Mouse (Mus musculus) spleen, postnatal 4 days (tissue): ENCODE data around the gene Kpna7.
"Not testable (repeated sequence)": the region's sequence is repeated elsewhere in the genome, so short reads cannot be mapped to it uniquely, and the experiment has no call there.

ENCODE experiments used
- DNase-seq, 2 experiments: peaks; one replicate each; pipeline ENCODE4 v3.0.0; 2022; ENCODE audit warnings: low spot score in 2 of 2

Kpna7 gene

DNA sequence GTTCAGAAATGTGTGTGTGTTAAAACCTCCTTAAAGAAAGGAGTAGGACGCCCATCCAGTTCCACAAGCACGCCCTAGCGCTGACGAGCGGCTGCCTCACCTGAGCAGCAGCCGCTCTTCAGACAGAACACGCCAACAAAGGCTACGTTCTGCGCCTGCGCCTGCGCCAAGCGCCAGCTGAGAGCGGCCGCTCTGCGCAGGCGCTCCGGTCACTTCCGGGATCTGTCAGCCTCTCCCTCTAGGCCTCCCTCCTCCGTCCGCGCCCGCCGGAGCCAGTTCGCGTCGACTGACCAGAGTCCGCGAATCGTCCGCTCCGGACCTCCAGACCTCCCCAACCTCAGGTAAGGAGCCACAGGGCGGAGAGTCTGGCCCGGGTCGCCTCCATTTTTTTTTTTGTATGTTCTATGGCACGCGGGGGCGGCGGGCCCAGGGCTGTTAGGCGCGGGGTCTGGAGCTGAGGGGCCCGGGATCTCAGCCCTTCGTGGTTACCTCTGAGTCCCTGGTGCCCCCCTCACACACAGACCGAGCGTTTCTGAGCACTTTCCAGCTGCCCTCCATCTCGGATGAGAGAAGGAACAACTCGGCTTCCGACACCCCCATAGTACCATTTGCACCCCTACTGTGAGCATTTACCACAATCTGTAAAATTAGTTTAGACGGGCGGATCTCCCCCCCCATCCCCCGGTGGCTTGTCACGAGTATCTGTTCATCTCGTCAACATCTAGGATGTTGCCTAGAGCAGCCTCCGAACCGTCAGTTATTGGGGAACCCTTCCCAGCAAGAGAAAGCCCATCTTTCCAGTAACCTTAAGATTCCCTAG lies at the start of gene Kpna7, which contains the start of gene Arpc1a:
Gene Kpna7 (minus strand): TSS at position 399 of the 820 bp plus-strand sequence.
Gene Arpc1a (plus strand): TSS at position 199 of the 820 bp plus-strand sequence.
- peak; percentile 93 to 97 for DNase-seq

DNA sequence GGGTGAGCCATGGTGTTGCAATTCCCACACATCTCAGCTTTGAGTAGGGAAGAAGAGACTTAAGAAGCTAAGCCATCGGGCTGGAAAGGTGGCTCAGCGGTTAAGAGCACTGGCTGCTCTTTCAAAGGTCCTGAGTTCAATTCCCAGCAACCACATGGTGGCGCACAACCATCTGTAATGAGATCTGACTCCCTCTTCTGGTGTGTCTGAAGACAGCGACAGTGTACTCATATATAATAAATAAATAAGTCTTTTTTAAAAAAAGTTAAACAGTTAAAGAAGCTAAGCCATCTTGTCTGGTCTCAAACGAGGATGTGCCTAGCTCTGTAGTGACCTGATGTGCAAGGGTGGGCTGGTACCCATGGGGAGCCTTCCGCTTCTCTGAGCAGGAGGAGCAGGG lies 49.4 kb upstream of the Kpna7 start:
- DNase-seq, result not testable (repeated sequence)

DNA sequence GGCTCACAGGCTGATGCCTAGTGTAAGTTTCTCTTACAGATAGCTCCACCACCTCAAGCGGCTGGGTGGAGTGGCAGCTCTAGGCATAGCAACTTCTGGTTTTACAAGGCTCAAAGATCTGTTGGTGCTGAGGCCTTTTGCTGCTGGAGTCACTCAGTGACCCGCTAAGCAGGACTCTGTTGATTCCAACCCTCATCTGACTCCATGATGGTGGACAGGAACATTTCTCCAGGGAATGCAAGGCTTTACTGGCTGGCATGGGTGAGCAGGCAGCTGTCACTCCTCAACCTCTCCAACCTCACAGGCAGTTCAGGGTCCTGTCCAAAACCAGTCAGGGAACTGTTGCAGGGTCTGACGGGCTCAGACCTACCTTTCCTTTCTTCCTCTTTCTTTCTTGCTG lies 47.2 kb upstream of the Kpna7 start:
- no peak for DNase-seq

DNA sequence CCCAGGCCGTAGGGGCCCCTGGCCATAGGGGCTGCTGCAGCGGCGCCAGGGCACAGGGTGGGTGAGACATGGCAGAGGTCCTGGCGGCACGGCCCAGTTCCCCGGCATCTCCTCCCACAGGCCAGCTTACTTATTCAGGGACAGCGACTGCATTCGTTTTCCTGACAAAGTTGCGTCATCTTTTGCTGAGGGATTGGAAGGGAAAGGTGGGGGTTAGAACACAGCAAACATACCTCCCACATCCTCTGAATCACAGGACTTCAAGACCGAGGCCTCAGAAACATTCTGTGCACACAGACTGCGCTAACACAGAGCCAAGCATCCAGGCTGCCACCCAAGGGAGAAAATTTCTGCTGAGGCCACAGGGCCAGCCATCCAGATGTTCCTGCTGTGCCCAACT lies 46.4 kb upstream of the Kpna7 start:
- no peak for DNase-seq

DNA sequence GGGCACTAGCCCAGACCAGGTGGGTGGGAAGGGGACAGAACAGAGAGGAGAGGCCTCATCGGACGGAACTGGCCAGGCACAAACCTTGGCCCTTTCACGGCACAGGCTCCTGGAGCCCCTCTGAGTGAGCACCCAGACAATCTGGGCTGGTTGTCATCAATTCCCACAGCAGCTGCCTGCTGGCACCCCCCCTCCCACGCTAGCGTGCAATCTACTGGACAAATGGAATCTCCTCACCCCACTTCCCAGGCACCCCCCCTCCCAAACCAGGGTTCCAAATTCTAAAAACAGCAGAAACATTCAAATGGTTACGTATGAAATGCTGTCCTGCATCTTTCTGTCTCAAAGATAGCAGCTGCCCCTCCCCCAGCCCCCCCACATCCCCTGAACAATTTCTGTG lies 45.9 kb upstream of the Kpna7 start:
- not testable (repeated sequence) for DNase-seq

DNA sequence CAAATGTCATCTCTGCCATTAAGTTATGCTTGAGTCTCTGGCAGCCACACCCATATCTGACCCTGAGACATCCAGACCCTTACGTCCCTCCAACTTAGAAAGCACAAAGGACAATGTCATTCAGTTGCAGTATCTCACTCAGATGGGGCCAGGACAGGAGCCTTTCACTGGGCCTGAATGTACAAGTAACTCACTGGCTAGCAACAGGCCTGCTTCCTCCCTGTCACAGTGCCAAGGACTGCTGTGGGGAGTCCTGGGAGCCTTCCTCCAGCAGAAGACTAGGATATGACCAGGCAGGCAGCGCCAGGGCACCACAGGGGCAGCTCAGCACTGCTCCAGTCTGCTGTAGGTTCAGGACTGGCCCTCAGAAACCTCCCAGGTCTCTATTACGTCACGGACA lies 45.3 kb upstream of the Kpna7 start:
- no peak for DNase-seq

DNA sequence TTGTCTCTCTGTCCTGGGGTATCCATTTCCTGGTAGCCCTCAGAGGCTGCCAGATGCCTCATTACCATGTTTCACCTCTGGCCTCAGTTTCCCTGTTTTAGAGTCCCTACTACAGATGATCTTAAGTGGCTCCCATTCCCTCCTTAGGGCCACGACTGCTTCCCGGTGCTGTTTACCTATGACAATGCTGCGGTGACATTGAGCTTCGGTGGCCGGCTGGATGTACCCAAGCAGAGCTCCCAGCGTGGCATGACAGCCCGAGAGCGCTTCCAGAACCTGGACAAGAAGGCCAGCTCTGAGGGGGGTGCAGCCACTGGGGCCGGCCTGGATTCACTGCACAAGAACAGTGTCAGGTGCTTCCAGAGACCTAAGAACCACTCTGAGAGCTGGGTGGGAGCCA lies 42.8 kb upstream of the Kpna7 start:
- DNase-seq, result no peak

DNA sequence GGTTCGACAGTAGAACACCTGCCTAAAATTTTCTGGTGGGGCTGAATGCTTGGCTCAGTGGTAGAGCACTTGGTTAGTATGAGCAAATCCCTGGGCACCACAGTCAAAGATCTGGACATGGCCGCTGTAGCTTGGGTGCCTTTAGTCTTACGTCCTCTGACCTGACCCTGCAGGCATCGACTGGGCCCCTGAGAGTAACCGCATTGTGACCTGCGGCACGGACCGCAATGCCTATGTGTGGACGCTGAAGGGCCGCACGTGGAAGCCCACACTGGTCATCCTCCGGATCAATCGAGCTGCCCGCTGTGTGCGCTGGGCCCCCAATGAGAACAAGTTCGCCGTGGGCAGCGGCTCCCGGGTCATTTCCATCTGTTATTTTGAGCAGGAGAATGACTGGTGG lies 39.6 kb upstream of the Kpna7 start:
- no peak for DNase-seq

DNA sequence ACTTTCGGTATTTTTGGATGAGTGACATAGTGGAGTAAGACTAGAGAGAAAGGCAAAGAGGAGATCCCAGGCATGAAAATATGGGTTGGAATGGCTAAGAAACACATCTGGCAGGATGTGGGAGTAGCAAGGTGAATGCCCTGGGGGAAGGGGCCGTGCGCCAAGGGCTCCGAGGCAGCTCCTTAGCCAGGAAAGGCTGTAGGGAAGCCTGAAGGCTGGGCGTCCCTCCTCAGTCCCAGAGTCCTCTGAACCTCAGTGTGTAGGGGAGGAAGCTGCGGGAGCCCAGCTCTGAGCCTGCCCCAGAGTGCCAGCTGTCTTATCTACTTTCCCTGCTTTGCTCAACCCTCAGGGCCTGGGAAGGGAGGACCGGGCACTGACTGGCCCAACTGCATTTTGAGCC lies 37.1 kb upstream of the Kpna7 start:
- no peak for DNase-seq

DNA sequence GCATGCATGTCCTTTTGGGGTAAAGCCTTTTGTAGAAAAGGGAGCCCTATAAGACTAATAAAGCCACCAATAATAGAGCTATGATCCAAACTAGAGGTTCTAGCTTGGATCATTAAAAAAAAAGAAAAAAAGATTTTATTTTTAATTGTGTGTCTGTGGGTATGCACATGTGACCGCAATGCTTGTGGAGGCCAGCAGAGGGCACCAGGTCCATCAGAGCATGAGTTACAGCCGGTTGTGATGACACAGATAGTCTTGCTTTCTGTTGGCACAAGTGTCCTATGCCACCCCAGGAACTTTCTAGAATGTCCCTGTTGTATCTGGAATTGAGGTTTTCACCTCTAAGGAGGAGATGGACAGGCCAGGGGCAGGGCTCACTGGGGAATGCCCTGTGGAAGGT lies 35.6 kb upstream of the Kpna7 start:
- DNase-seq, result no peak

DNA sequence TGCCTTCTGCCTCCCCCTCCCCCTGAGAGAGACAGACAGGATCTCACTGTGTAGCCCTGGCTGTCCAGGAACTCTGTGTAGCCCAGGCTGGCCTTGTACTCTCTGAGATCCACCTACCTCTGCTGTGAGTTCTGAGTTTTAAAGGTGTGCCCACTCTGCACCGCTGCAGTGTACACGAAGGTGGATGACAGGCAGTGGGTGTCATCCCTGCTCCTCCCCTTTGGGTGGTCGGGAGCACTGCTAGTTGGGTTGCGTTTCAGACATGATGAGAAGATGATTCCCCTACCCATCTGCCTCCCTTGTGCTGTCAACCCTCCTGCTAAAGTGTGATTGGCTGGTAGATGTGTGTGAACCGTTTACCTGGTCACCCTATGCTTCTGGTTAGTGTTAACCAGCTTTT lies 34.6 kb upstream of the Kpna7 start:
- no peak for DNase-seq

DNA sequence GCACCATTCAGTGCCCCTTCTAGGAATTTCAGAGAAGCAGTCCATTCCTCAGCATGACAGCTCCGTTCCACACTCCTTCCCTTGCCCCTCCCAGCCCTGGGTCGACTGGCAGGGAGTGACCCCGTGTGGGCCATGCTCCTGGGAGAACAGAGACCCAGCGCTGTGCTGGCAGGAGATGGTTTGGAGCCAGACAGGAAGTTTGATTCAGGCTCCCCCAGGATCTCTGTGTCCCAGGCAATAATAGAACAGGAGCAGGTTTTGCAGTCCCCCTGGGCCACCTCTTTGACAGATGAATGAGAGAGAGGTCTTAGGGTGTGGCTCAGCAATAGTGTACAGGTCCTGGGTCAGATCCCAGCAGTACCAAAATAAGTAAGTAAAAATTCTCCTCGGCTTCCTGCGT lies 34.2 kb upstream of the Kpna7 start:
- DNase-seq, result no peak

DNA sequence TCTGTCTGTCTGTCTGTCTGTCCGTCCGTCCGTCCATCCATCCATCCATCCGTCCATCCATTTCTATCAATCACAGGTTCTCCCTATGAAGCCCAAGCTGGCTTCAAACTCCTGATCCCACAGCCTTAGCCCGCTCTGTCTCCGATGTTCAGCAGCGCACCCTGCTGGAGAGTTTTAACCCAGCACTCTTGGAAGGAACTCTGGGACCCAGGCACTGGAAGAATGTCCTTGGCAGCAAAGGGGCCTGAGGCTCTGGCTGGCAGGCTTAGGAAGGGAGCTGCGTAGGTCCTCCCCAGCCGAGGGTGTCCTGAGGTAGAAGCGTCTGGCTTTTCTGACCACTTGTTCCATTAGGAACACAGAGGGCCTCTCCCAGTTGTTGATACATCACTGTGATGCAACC lies 33.1 kb upstream of the Kpna7 start:
- peak; percentile 68 to 89 for DNase-seq

DNA sequence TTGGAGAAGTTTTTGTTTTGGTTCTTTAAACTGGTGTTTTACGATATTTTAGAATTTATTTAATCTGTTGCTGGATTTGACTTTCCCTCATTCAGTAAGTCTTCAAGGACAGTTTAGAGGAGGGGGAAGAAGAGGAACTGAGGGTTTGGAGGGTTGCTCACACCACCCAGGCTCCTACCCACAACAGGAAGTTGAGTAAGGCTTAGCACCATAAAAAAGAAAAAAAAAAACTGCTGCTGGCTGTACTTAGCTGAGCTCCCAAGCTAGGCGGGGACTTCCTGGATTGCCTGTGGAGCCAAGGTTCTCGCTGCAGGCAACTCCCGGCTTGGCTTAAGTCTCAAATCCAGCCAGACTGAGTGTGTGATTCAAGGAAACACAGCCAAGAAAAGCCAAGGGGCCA lies 32.5 kb upstream of the Kpna7 start:
- peak in 1 of 2 experiments; percentile 29 for DNase-seq

DNA sequence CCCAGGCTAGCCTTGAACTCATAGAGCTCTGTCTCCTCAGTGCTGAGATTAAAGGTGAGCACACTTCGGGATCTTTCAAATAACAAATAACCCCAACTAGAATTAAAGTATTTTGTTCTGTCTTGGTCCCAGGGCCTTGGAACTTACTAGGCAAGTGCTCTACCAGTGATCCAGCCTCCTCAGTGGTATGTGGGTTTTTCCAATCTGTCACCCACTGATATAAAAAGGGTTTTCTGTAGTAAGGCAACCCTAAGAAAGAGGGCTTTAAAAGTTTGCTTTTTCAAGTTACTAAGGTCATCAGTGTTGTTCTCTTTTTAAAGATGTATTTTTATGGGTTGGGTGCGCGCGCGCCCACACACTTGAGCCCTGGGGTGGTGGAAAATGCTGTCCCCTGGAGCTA lies 31.9 kb upstream of the Kpna7 start:
- no peak for DNase-seq

DNA sequence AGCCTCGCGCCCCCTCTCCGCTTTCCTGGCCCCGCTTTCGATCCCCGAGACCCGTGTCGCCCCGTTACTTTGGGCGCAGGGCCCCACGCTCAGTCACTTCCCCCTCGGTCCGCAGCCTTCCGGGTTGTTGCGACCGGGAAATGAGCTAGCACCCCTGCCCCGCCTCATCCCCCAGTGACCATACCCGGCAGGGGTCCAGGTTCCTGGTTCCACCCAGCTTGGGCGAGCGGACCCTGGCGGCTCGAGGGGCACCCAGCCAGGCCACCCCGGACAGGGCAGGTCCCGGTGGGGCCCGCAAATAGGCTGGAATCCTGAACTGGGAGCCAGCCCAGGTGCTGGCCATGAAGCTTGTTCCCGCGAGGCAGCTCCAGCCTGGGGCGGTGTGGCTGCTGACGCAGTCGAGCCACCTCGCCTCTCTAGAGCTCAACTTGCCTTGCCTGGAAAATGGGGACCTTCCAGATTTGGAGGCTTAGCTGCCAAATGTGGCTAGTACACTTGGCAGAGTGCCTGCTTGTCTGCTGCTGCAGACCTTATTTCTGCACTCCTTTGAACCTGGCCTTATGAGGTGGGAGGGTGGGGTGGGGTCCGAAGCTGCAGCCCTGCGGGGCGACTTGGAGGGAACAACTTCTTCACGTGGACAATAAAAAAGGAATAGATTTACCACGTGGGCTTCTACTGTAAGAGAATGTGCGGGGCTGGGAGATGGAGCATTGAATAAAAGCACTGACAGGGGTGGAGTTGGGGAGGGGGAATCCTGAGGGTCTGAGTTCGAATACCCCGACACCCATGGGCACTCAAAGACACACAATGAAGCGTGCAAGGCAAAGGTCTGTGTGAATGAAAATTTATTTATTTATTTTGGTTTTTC lies 31.0 kb upstream of the Kpna7 start:
- DNase-seq, result peak; percentile 71 to 85

DNA sequence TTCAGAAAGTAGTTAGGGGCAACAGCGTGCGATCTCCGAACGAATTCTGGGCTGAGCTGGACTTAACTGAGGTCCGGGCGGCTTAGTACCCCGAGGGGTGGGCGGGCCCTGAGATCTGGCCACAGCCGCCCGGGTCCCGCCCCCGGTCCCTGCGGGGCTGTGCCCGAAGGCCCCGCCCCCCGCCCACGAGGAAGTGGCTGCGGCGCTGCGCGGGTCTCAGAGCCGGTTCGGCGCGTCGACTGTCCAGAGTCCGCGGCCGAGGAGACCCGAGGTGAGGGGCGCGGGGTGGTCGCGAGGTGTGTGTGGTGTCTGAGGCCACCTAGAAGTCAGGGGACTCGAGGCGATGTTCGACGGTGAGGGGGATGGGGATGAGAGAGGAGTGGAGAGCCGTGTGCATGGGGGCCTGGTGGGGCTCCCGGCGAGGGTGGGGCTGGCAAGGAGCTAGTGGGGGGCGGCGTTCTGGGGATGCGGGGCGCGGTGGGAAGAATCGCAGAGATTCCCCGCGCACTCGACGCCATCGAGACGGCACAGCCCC lies 30.3 kb upstream of the Kpna7 start, which contains the start of gene Arpc1b:
Gene Arpc1b (plus strand): TSS at position 145 of the 535 bp plus-strand sequence.
- DNase-seq, result peak; percentile 72 to 85

DNA sequence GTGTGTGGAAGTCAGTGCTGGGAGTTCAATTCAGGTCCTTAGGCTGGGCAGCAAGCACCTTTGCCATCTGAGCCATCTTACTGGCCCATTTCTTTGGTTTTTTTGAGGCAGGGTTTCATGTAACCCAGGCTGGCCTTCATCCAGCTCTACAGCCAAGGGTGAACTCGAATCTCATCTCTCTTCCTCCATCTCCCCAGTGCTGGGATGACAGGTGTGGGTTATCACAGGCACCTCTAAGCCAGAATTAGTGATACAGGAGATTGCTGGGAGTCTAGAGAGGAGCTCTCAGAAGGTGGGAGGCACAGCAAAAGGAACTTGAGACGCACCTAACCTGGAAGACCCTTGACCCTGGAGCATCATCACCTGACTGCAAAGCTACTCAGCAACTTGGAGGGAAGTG lies 29.6 kb upstream of the Kpna7 start:
- DNase-seq, result no peak

DNA sequence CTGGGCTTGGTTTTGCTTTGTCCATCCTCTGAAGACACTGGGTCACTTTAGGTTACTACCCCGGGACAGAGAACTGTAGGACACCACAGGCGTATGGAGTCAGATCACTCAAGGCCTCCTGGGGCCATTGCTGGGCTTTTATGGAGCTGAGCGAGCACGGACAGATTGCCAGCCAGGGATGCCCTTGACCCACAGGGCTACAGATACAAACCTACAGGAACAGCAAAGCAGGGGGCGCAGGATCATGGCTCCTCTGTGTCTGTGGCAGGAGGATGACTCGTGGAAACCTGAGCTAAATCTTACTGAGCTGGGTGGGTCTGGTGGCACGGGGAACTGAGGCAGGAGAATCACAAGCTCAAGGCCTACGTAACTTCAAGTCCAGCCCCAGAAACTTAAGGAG lies 28.7 kb upstream of the Kpna7 start:
- no peak for DNase-seq

DNA sequence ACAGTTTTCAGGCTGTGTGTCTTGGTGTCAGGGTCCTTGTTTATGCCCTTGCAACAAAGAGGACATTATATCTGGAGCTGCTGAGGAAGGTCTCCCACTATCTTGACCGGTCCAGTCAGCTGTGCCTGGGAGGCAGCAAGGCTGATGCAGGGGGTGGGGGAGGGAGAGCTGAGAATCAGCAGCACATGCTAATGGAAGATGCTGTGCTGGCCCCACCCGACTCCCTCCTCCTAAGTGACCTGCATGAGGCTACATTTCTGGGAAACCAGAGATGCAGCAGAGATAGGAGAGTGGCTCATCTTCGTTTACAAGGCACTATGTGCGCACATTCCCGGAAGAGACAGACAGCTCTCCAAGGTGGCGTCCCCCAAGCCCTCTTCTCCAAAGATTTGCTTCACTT lies 26.6 kb upstream of the Kpna7 start:
- no peak for DNase-seq

DNA sequence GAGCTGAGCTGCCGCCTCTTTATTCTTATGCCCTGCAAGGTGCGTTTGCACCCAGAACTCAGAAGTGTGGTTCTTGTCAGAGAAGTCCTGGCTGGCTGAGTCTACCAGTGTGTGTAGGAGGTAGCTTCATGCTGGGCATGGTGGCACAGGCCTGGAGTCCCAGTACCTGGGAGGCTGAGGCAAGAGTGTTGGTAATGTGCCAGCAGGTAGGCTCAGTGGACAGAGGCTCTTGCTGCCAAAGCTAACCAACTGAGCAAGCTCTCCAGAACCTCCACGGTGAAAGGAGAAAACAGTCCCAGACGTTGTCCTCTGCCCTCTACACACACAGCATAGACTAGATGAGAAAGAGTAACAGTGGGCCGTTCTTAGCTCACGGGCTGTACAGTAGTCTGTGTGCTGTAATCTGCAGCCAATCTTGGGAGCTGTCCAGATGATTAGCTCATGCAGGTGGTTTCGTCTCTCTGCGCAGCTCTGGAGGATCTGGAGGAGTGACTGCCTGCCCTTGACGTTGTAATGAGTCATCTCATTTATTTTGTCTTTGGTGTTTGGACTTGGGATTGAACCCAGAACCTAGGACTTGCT lies 22.0 kb upstream of the Kpna7 start:
- DNase-seq, result no peak

DNA sequence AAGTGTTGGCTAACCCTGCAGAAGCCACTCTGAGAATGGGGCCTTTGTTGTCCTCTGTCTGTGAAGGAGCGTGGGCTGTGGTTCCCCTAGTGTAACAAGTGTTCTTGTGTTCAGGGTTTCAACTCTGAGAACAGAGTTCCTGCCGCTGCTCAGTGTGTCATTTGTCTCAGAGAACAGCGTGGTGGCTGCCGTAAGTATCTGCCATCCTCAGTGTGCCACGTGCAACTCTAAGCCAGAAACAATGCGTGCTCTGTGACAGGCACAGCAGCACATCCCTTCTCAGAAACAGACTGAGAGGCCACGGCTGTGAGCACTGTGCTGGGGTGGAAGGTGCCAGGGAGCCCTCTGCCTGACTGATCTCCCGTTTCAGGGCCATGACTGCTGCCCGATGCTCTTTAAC lies 20.5 kb upstream of the Kpna7 start:
- DNase-seq, result no peak
